Mouse (Mus musculus) heart, adult 8-10 months (tissue): Measurements from ENCODE around the gene Rarb. TPM values are rescaled to one million over a fixed set of nuclear protein-coding genes. Genes with fewer than 3 reads are reported as not detected.
"Not testable (repeated sequence)": the region's sequence is repeated elsewhere in the genome, so short reads cannot be mapped to it uniquely, and the experiment has no call there.

Source experiments
- DNase-seq: peaks from one replicate; pipeline ENCODE4 v3.0.0; 2022; ENCODE audit warnings: low spot score
- total RNA-seq, 4 experiments: library from RNA; stranded (reverse); gene quantifications; 2 replicates each; pipeline ENCODE4 v1.2.4; 2022

Rarb gene
- total RNA-seq, result 10 to 100 TPM; 15.3 to 18.2 (median 17.3) TPM

GRCm38 (mm10) chr14:16818602-16819250, at the start of gene Rarb:
Rarb (minus strand) TSS chr14:16819156.
- DNase-seq, result no peak

GRCm38 (mm10) chr14:16842036-16842435, 23.1 kb upstream of the Rarb start:
- DNase-seq, result no peak

- no peak for DNase-seq
Measured at GRCm38 (mm10) chr14:16841597-16841989, 22.6 kb upstream of the Rarb start.

- DNase-seq, result peak; percentile 11
Measured at GRCm38 (mm10) chr14:16840951-16841596, 22.1 kb upstream of the Rarb start.

GRCm38 (mm10) chr14:16840135-16840534, 21.2 kb upstream of the Rarb start:
- DNase-seq, result no peak

- no peak for DNase-seq
Measured at GRCm38 (mm10) chr14:16815096-16815741, 3.7 kb downstream of the Rarb start.

GRCm38 (mm10) chr14:16806155-16806554, 12.8 kb downstream of the Rarb start:
- DNase-seq, result no peak

GRCm38 (mm10) chr14:16790161-16790560, 28.8 kb downstream of the Rarb start:
- DNase-seq, result no peak

- no peak for DNase-seq
Measured at GRCm38 (mm10) chr14:16781942-16782541, 36.9 kb downstream of the Rarb start.

- DNase-seq, result no peak
Measured at GRCm38 (mm10) chr14:16776723-16777381, 42.1 kb downstream of the Rarb start.

GRCm38 (mm10) chr14:16772927-16773326, 46.0 kb downstream of the Rarb start:
- no peak for DNase-seq

GRCm38 (mm10) chr14:16765891-16766290, 53.1 kb downstream of the Rarb start:
- DNase-seq, result no peak

- no peak for DNase-seq
Measured at GRCm38 (mm10) chr14:16762773-16763172, 56.2 kb downstream of the Rarb start.

- no peak for DNase-seq
Measured at GRCm38 (mm10) chr14:16758773-16759434, 60.1 kb downstream of the Rarb start.

GRCm38 (mm10) chr14:16755601-16756000, 63.4 kb downstream of the Rarb start:
- not testable (repeated sequence) for DNase-seq

GRCm38 (mm10) chr14:16752648-16753047, 66.3 kb downstream of the Rarb start:
- DNase-seq, result peak; percentile 8

- DNase-seq, result no peak
Measured at GRCm38 (mm10) chr14:16746982-16747578, 71.9 kb downstream of the Rarb start.

- no peak for DNase-seq
Measured at GRCm38 (mm10) chr14:16740982-16741739, 77.8 kb downstream of the Rarb start.

GRCm38 (mm10) chr14:16738538-16738937, 80.4 kb downstream of the Rarb start:
- no peak for DNase-seq

- no peak for DNase-seq
Measured at GRCm38 (mm10) chr14:16737781-16738180, 81.2 kb downstream of the Rarb start.
